Mouse (Mus musculus) liver, embryonic 14 days (tissue): ENCODE measurements around the gene Tex19.1. TPM values are rescaled to one million over a fixed set of nuclear protein-coding genes. Genes with fewer than 3 reads are reported as not detected.

ENCODE experiments used
- polyA plus RNA-seq: library from polyadenylated mRNA; depleted of rRNA; stranded (reverse); fragments of >200 nt; gene quantifications from 2 replicates; pipeline ENCODE4 v1.2.3, GENCODE M21; 2012; rRNA removed

Gene Tex19.1
- polyA plus RNA-seq: 0.06 and 0.18 TPM in 2 replicates

DNA sequence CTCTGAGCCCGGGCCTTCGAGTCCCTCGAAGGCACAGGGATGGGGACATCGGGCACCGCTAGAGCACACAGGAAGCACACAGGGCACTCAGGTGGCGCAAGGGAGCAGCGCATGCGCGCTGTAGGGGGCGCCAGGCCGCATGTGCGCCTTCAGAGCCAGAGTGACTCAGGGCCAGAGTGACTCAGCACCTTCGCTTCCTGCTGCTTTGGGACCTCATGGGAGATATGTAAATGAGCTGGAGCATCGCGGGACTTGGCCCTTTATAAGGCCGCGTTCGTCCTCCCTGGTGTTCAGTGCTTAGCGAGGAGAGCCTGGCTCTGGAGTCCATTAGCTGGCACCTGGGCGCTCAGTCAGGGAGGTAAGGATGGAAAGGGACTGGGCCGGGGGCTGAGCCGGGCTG lies at the start of gene Tex19.1:
TSS of gene Tex19.1 (plus strand) at position 279 of the 400 bp plus-strand sequence.

DNA sequence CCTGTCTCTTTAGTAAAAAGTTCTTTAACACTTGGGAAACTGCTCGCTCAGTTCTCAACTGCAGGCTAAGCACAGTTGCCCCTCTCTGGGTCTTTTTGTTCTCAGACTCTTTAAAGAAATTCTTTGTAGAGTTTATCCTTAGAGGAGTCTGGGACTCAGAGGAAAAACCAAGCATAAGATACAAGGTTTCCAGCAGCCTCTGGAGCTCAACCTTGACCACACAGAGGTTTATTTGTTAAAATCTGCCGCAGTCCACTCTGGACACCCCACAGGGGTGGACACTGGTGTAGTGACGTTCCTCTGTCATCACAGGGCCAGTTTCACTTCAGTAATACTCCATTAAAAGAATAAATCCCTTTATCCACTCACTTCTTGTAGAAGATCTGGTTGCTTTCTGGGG lies 27.4 kb upstream of the Tex19.1 start, which contains the start of gene Tex19.2:
TSS of gene Tex19.2 (minus strand) at position 101 of the 400 bp plus-strand sequence.

DNA sequence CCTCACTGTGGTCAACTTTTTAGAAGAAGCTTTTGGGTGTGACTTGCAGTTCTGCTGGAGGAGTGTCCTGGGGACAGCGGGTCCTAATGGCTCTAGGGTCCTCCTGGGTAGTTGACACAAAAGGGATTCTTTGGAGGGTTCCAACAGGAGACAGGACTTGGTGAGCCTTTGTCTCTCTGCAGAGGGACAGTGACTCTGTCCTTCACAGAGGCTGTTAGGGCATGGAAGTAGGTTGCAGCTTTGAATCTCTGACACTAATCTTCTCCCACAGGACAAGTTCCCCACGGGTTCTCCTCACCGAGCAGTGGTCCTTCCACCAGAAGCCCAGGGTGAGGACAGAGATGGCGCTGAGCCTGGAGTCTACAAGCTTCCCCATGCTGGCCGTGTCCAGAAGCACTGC lies 14.0 kb downstream of the Tex19.1 start, which contains the start of gene Uts2r:
TSS of gene Uts2r (plus strand) at position 301 of the 400 bp plus-strand sequence.

Other genes starting within 250 kb of the Tex19.1 start
- gene Ccdc57, start 213.3 kb upstream of the Tex19.1 start, polyA plus RNA-seq: 1.4 and 1.7 TPM in 2 replicates
- gene Slc16a3, start 197.7 kb upstream of the Tex19.1 start, polyA plus RNA-seq: 19.7 and 22.6 TPM in 2 replicates
- gene Csnk1d, start 154.8 kb upstream of the Tex19.1 start, polyA plus RNA-seq: 25.7 and 28.4 TPM in 2 replicates
- gene Cd7, start 106.7 kb upstream of the Tex19.1 start, polyA plus RNA-seq: 0.34 and 0.43 TPM in 2 replicates
- 0.06 and 0.07 TPM in 2 replicates for gene Sectm1b, start 82.6 kb upstream of the Tex19.1 start, polyA plus RNA-seq
- gene Sectm1a, start 64.9 kb upstream of the Tex19.1 start, polyA plus RNA-seq: 0.87 and 1.2 TPM in 2 replicates
- gene Tex19.2, start 27.5 kb upstream of the Tex19.1 start, polyA plus RNA-seq: 0.06 and 0.09 TPM in 2 replicates
- gene Uts2r, start 14.1 kb downstream of the Tex19.1 start, polyA plus RNA-seq: 0.01 and 0.03 TPM in 2 replicates
- 6.9 and 8.6 TPM in 2 replicates for gene Hexdc, start 58.3 kb downstream of the Tex19.1 start, polyA plus RNA-seq
- gene Ogfod3, start 58.6 kb downstream of the Tex19.1 start, polyA plus RNA-seq: 5.6 and 5.9 TPM in 2 replicates
- gene Cybc1, start 83.2 kb downstream of the Tex19.1 start, polyA plus RNA-seq: 14.7 and 18.6 TPM in 2 replicates
- gene Narf, start 91.1 kb downstream of the Tex19.1 start, polyA plus RNA-seq: 40.0 and 45.3 TPM in 2 replicates
- 8.5 and 9.7 TPM in 2 replicates for gene Foxk2, start 113.8 kb downstream of the Tex19.1 start, polyA plus RNA-seq
- 14.8 and 16.9 TPM in 2 replicates for gene Wdr45b, start 208.3 kb downstream of the Tex19.1 start, polyA plus RNA-seq
- 0.18 and 0.33 TPM in 2 replicates for gene Rab40b, start 242.1 kb downstream of the Tex19.1 start, polyA plus RNA-seq